Mouse (Mus musculus): ENCODE measurements around the gene Ubac2.

Gene Ubac2

GRCm38 (mm10) chr14:122003812-122004211 is 125.4 kb downstream of the Ubac2 start:
- DNase-seq (ENCODE audit: low spot score) = peak; percentile 14

- DNase-seq (ENCODE audit: low spot score) = no peak
Measured at GRCm38 (mm10) chr14:122008261-122008660, 129.8 kb downstream of the Ubac2 start.

GRCm38 (mm10) chr14:122009502-122009901 is 131.1 kb downstream of the Ubac2 start:
- DNase-seq (ENCODE audit: low spot score) = no peak

GRCm38 (mm10) chr14:122010301-122010700 is 131.9 kb downstream of the Ubac2 start:
- DNase-seq (ENCODE audit: low spot score) = peak; percentile 14

- no peak for DNase-seq (ENCODE audit: low spot score)
Measured at GRCm38 (mm10) chr14:122011768-122012167, 133.3 kb downstream of the Ubac2 start.

GRCm38 (mm10) chr14:122012193-122012592 is 133.8 kb downstream of the Ubac2 start:
- DNase-seq (ENCODE audit: low spot score) = no peak

- DNase-seq (ENCODE audit: low spot score) = no peak
Measured at GRCm38 (mm10) chr14:122012814-122013213, 134.4 kb downstream of the Ubac2 start.

- no peak for DNase-seq (ENCODE audit: low spot score)
Measured at GRCm38 (mm10) chr14:122013417-122013951, 135.1 kb downstream of the Ubac2 start.

- no peak for DNase-seq (ENCODE audit: low spot score)
Measured at GRCm38 (mm10) chr14:122017958-122018357, 139.5 kb downstream of the Ubac2 start.

- no peak for DNase-seq (ENCODE audit: low spot score)
Measured at GRCm38 (mm10) chr14:122019389-122019788, 141.0 kb downstream of the Ubac2 start.

GRCm38 (mm10) chr14:122020567-122020966 is 142.1 kb downstream of the Ubac2 start:
- no peak for DNase-seq (ENCODE audit: low spot score)

- DNase-seq (ENCODE audit: low spot score) = peak; percentile 20
Measured at GRCm38 (mm10) chr14:122023054-122023453, 144.6 kb downstream of the Ubac2 start.

GRCm38 (mm10) chr14:122023928-122024327 is 145.5 kb downstream of the Ubac2 start:
- peak; percentile 10 for DNase-seq (ENCODE audit: low spot score)

GRCm38 (mm10) chr14:122028926-122029745 is 150.7 kb downstream of the Ubac2 start:
- no peak for DNase-seq (ENCODE audit: low spot score)

- no peak for DNase-seq (ENCODE audit: low spot score)
Measured at GRCm38 (mm10) chr14:122029851-122030250, 151.4 kb downstream of the Ubac2 start.

- no peak for DNase-seq (ENCODE audit: low spot score)
Measured at GRCm38 (mm10) chr14:122032045-122032444, 153.6 kb downstream of the Ubac2 start.

GRCm38 (mm10) chr14:122034451-122034850 is 156.0 kb downstream of the Ubac2 start, which contains the start of gene Timm8a2:
TSS of gene Timm8a2 (plus strand) at chr14:122034674.
- no peak for DNase-seq (ENCODE audit: low spot score)

GRCm38 (mm10) chr14:122035181-122035580 is 156.8 kb downstream of the Ubac2 start:
- DNase-seq (ENCODE audit: low spot score) = no peak

GRCm38 (mm10) chr14:122035860-122036259 is 157.4 kb downstream of the Ubac2 start:
- DNase-seq (ENCODE audit: low spot score) = no peak

GRCm38 (mm10) chr14:122038874-122039647 is 160.6 kb downstream of the Ubac2 start:
- DNase-seq (ENCODE audit: low spot score) = no peak

GRCm38 (mm10) chr14:122041413-122041825 is 163.0 kb downstream of the Ubac2 start:
- no peak for DNase-seq (ENCODE audit: low spot score)

GRCm38 (mm10) chr14:122042142-122042694 is 163.8 kb downstream of the Ubac2 start:
- no peak for DNase-seq (ENCODE audit: low spot score)

Measured in adipocyte (in vitro differentiated cells).